Mouse (Mus musculus): ENCODE measurements around the gene Pld5.

Gene Pld5

GRCm38 (mm10) chr1:175943168-175943567 lies 331.9 kb downstream of the Pld5 start:
- CTCF ChIA-PET: no interaction called here

DNA sequence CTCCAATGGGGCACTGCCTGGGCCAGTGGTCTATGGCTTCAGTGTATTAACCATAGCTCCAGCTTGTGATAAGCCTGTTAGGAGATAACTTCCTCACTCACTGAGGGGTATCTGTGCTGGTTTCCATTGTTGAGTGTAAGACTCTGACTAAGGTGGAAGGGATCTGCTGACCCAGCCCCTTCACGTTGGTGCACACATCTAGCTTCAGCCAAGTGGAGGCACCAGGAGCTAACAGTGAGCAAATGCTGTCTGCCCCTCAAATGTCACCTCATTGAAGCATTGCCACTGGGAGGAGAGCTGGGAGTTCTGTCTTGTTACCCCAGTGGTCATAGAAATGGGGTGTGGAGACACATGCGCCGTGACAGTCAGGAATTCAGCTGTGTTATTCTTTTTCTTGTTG lies 336.4 kb downstream of the Pld5 start:
- CTCF ChIA-PET: no interaction called here

DNA sequence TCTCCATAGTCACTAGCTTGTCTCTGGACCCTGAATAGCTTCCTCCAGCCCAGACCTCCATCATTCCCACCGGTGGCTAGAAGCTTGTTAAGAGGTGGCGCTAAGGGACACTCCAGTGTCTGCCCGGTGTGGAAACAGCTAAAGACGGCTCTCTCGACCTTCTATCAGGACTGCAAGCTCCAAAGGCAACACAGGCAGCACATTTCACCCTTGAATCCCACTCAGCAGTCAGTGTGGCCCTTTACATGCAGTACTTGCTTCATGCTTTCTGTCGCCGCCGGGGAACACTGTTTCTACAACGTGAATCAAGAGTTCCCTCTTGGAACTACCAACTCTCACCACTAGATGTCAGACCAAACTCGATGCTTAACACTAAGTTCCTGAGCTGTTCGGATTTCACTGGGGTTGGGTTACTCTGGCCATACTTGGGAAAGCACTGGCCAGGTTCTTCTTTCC lies 338.8 kb downstream of the Pld5 start:
- CTCF ChIA-PET: no interaction called here

DNA sequence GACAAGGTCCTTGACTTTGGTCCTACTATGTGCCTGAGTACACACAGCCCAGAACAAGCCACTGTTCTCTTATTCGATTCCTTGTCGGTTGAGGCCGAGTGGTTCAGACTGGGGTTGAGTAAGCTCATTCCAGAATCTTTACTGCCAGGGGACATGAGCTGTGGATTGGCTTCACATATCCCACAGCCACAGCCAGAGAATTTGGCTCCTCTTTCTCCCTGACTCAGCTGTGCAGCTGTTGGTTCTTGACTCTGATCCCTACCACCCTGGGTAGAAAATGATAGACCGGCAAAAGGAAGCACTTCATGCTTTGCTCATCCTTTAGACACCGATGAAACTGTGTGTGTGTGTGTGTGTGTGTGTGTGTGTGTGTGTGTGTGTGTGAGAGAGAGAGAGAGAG lies 343.7 kb downstream of the Pld5 start:
- CTCF ChIA-PET: interaction anchor here (0.6 to 1.1 kb wide), 2 partner anchors 10 to 540 kb away, joined by 3 to 8 read pairs; no protein-coding TSS in a partner anchor

DNA sequence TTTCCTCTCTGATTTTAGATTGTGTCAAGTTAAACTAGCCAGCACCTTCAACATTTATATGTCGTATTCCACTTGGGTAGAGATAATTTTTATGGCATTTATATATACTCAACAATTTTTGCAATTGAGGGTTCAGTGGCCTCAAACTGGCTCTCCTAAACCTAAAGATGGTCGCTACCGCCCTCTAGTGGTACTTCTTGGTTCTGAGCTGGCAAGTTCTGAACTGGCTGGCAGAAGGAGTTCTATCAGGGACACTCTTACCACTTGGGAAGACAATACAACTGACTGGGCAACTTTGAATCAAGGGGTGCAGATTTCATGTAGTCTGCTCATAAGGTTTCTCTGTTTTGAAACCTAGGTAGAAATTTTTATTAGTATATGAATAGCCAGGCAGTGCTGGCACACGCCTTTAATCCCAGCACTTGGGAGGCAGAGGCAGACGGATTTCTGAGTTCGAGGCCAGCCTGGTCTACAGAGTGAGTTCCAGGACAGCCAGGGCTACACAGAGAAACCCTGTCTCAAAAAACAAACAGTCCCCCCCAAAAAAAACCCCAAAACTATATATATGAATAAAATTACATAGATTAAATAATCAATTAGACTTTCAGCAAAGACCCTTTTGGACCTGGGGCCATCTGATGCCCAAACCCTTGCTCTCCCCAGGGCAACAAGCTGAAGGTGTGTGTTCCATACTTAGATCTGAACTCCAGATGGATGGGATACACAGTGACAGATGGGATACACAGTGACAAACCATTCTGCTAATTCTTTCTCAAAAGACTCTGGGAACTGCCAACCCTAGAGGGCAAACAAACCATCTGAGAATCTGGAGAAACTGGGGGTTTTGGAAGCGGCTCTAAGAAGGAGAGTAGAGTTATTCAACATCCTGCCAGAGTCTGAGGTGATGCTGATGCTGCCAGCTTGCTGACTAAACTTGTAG lies 351.0 kb downstream of the Pld5 start:
- CTCF ChIA-PET: no interaction called here

GRCm38 (mm10) chr1:175921091-175921490 lies 354.0 kb downstream of the Pld5 start:
- CTCF ChIA-PET: no interaction called here

- CTCF ChIA-PET: no interaction called here
Measured at GRCm38 (mm10) chr1:175920029-175920428, 355.1 kb downstream of the Pld5 start, which contains the start of gene Gm38100. Gene Gm38100 (plus strand): TSS chr1:175920329.

GRCm38 (mm10) chr1:175913728-175914303 lies 361.3 kb downstream of the Pld5 start:
- CTCF ChIA-PET: no interaction called here

Measured in spleen, embryonic (tissue).